Mouse (Mus musculus): Measurements from ENCODE around the gene Cnn1. TPM values are rescaled to one million over a fixed set of nuclear protein-coding genes. Genes with fewer than 3 reads are reported as not detected.
A peak's percentile ranks its signal among the peaks of the same experiment; 100 is the strongest.
"Not testable (repeated sequence)": the region's sequence is repeated elsewhere in the genome, so short reads cannot be mapped to it uniquely, and the experiment has no call there.

Cnn1 gene
- total and polyA plus RNA-seq, 3 experiments, result not detected

- TF ChIP-seq CHD1 (IDR thresholded peaks at IDR 0.05; ENCODE audit: low read depth, low read length), result no peak
These were observed 44.4 kb downstream of the Cnn1 start (continued) for GRCm38 (mm10) chr9:22143108-22144037.

GRCm38 (mm10) chr9:22144304-22144965 is 45.4 kb downstream of the Cnn1 start:
- Histone ChIP-seq H3K27ac (ENCODE audit: insufficient read depth, low read depth) (no peak overlapping the region), H3K9me3 (replicated peaks; ENCODE audit: low read length) (peaks cover 10% of the 10 kb centered on the region), H3K36me3 (replicated peaks in 1 of 2; ENCODE audit: control insufficient read depth in 1 of 2, insufficient read depth in 1 of 2, low read length in 1 of 2) (no peaks in the 10 kb centered on the region), H3K4me2 (ENCODE audit: insufficient read depth, low read depth, poor library complexity, severe bottlenecking) (no peak overlapping the region), H3K4me1 (ENCODE audit: control insufficient read depth in 1 of 2, insufficient read depth in 2 of 2) (peaks cover 6 to 18% of the 10 kb centered on the region in 2 experiments; a peak in 3 of 4 replicates), H3K27me3 (replicated peaks) (no peaks in the 10 kb centered on the region), H3K4me3 (replicated peaks in 1 of 3; ENCODE audit: low read depth in 2 of 3, low read length in 2 of 3, poor library complexity in 1 of 3) (no peak overlapping the region), H3K79me2 (replicated peaks; ENCODE audit: control insufficient read depth, extremely low read depth, insufficient read depth, poor library complexity, severe bottlenecking) (no peaks in the 10 kb centered on the region), H3K9ac (ENCODE audit: insufficient read depth, low read depth) (no peak overlapping the region)
- dilution Hi-C loops (cut with MboI; ENCODE audit: extremely low pct_ligation_motif_present, extremely low pct_unique_long_range_greater_than_20kb, low sequenced_read_pairs) (no loop called here), in situ Hi-C loops (cut with MboI; ENCODE audit: low pct_ligation_motif_present, low pct_unique_long_range_greater_than_20kb, low sequenced_read_pairs) (no loop called here)
- TF ChIP-seq NRF1 (IDR thresholded peaks at IDR 0.05; ENCODE audit: low read depth, low read length) (no peak), KAT2A (IDR thresholded peaks at IDR 0.05; ENCODE audit: insufficient replicate concordance, low read length) (no peak), ELF1 (IDR thresholded peaks at IDR 0.05; ENCODE audit: low read depth, low read length) (no peak), SIN3A (IDR thresholded peaks at IDR 0.05; ENCODE audit: low read length) (no peak), UBTF (IDR thresholded peaks at IDR 0.05; ENCODE audit: low read depth, low read length) (no peak), CHD1 (IDR thresholded peaks at IDR 0.05; ENCODE audit: low read depth, low read length) (no peak), SMC3 (IDR thresholded peaks at IDR 0.05; ENCODE audit: low read depth, low read length) (no peak), MEF2A (IDR thresholded peaks at IDR 0.05; ENCODE audit: borderline replicate concordance, low read depth, low read length) (no peak)
- no peak for DNase-seq (ENCODE audit: extremely low read depth)

- H3K9ac ChIP-seq (ENCODE audit: insufficient read depth, low read depth), result no peak overlapping the region
- H3K4me3 ChIP-seq (replicated peaks in 1 of 3; ENCODE audit: low read depth in 2 of 3, low read length in 2 of 3, poor library complexity in 1 of 3), result no peak overlapping the region
- H3K27ac ChIP-seq (ENCODE audit: insufficient read depth, low read depth), result no peak overlapping the region
- TF ChIP-seq ELF1 (IDR thresholded peaks at IDR 0.05; ENCODE audit: low read depth, low read length) (no peak), MAZ (IDR thresholded peaks at IDR 0.05; ENCODE audit: low read depth, low read length) (no peak), EP300 (IDR thresholded peaks at IDR 0.05; ENCODE audit: low read length) (no peak)
- no peaks in the 10 kb centered on the region for H3K36me3 ChIP-seq (replicated peaks in 1 of 2; ENCODE audit: control insufficient read depth in 1 of 2, insufficient read depth in 1 of 2, low read length in 1 of 2)
- peaks cover 6 to 15% of the 10 kb centered on the region in 2 experiments; a peak in 3 of 4 replicates for H3K4me1 ChIP-seq (ENCODE audit: control insufficient read depth in 1 of 2, insufficient read depth in 2 of 2)
- in situ Hi-C loops (cut with MboI; ENCODE audit: low pct_ligation_motif_present, low pct_unique_long_range_greater_than_20kb, low sequenced_read_pairs) (loop anchor here (10.0 kb wide), 1 partner anchor 65 kb away; no protein-coding TSS in a partner anchor), dilution Hi-C loops (cut with MboI; ENCODE audit: extremely low pct_ligation_motif_present, extremely low pct_unique_long_range_greater_than_20kb, low sequenced_read_pairs) (no loop called here)
- no peaks in the 10 kb centered on the region for H3K27me3 ChIP-seq (replicated peaks)
- H3K9me3 ChIP-seq (replicated peaks; ENCODE audit: low read length), result peaks cover 12% of the 10 kb centered on the region
- DNase-seq (ENCODE audit: extremely low read depth), result peak; percentile 18
- H3K79me2 ChIP-seq (replicated peaks; ENCODE audit: control insufficient read depth, extremely low read depth, insufficient read depth, poor library complexity, severe bottlenecking), result no peaks in the 10 kb centered on the region
- H3K4me2 ChIP-seq (ENCODE audit: insufficient read depth, low read depth, poor library complexity, severe bottlenecking), result no peak overlapping the region; the same call in 1 of the 2 replicates
These were observed 50.6 kb downstream of the Cnn1 start for GRCm38 (mm10) chr9:22149426-22150248.

- H3K27ac ChIP-seq (ENCODE audit: insufficient read depth, low read depth); dilution Hi-C loops (cut with MboI; ENCODE audit: extremely low pct_ligation_motif_present, extremely low pct_unique_long_range_greater_than_20kb, low sequenced_read_pairs); H3K4me3 ChIP-seq (replicated peaks in 1 of 3; ENCODE audit: low read depth in 2 of 3, low read length in 2 of 3, poor library complexity in 1 of 3); H3K36me3 ChIP-seq (replicated peaks in 1 of 2; ENCODE audit: control insufficient read depth in 1 of 2, insufficient read depth in 1 of 2, low read length in 1 of 2); H3K4me2 ChIP-seq (ENCODE audit: insufficient read depth, low read depth, poor library complexity, severe bottlenecking); H3K79me2 ChIP-seq (replicated peaks; ENCODE audit: control insufficient read depth, extremely low read depth, insufficient read depth, poor library complexity, severe bottlenecking); H3K9ac ChIP-seq (ENCODE audit: insufficient read depth, low read depth); H3K27me3 ChIP-seq (replicated peaks); DNase-seq (ENCODE audit: extremely low read depth): not testable (repeated sequence)
- H3K9me3 ChIP-seq (replicated peaks; ENCODE audit: low read length), result peaks cover 12% of the 10 kb centered on the region
- in situ Hi-C loops (cut with MboI; ENCODE audit: low pct_ligation_motif_present, low pct_unique_long_range_greater_than_20kb, low sequenced_read_pairs), result loop anchor here (10.0 kb wide), 1 partner anchor 65 kb away; no protein-coding TSS in a partner anchor
- H3K4me1 ChIP-seq (ENCODE audit: control insufficient read depth in 1 of 2, insufficient read depth in 2 of 2), result peaks cover 6 to 16% of the 10 kb centered on the region in 2 experiments; a peak in 3 of 4 replicates
These were observed 51.3 kb downstream of the Cnn1 start for GRCm38 (mm10) chr9:22150249-22150693.

Data from CH12.LX (cell line).